Mouse (Mus musculus): ENCODE results near the gene Plekhm3.

Plekhm3 gene

GRCm38 (mm10) chr1:64779415-64779814, 177.2 kb downstream of the Plekhm3 start:
- no peak for DNase-seq (ENCODE audit: low read depth, low spot score)

- DNase-seq (ENCODE audit: low read depth, low spot score), result no peak
These were observed 183.3 kb downstream of the Plekhm3 start for GRCm38 (mm10) chr1:64773305-64773704.

GRCm38 (mm10) chr1:64770169-64770568, 186.5 kb downstream of the Plekhm3 start:
- no peak for DNase-seq (ENCODE audit: low read depth, low spot score)

- DNase-seq (ENCODE audit: low read depth, low spot score), result no peak
These were observed 195.0 kb downstream of the Plekhm3 start for GRCm38 (mm10) chr1:64761646-64762045.

GRCm38 (mm10) chr1:64757766-64758165, 198.9 kb downstream of the Plekhm3 start:
- DNase-seq (ENCODE audit: low read depth, low spot score), result no peak

- no peak for DNase-seq (ENCODE audit: low read depth, low spot score)
These were observed 199.4 kb downstream of the Plekhm3 start for GRCm38 (mm10) chr1:64757254-64757653.

- DNase-seq (ENCODE audit: low read depth, low spot score), result no peak
These were observed 200.0 kb downstream of the Plekhm3 start for GRCm38 (mm10) chr1:64756640-64757030.

- DNase-seq (ENCODE audit: low read depth, low spot score), result no peak
These were observed 200.5 kb downstream of the Plekhm3 start for GRCm38 (mm10) chr1:64755971-64756639.

- no peak for DNase-seq (ENCODE audit: low read depth, low spot score)
These were observed 202.0 kb downstream of the Plekhm3 start for GRCm38 (mm10) chr1:64754658-64755057.

- DNase-seq (ENCODE audit: low read depth, low spot score), result no peak
These were observed 203.0 kb downstream of the Plekhm3 start for GRCm38 (mm10) chr1:64753668-64754067.

GRCm38 (mm10) chr1:64753109-64753508, 203.5 kb downstream of the Plekhm3 start:
- DNase-seq (ENCODE audit: low read depth, low spot score), result no peak

GRCm38 (mm10) chr1:64744616-64745015, 212.0 kb downstream of the Plekhm3 start:
- DNase-seq (ENCODE audit: low read depth, low spot score), result no peak

GRCm38 (mm10) chr1:64742741-64743408, 213.7 kb downstream of the Plekhm3 start:
- DNase-seq (ENCODE audit: low read depth, low spot score), result no peak

GRCm38 (mm10) chr1:64738661-64739082, 218.0 kb downstream of the Plekhm3 start:
- no peak for DNase-seq (ENCODE audit: low read depth, low spot score)

- no peak for DNase-seq (ENCODE audit: low read depth, low spot score)
These were observed 218.5 kb downstream of the Plekhm3 start for GRCm38 (mm10) chr1:64738180-64738555.

GRCm38 (mm10) chr1:64737502-64738179, 219.0 kb downstream of the Plekhm3 start, which contains the start of gene Fzd5:
TSS of gene Fzd5 (minus strand) at chr1:64737751.
- DNase-seq (ENCODE audit: low read depth, low spot score), result peak; percentile 89

- DNase-seq (ENCODE audit: low read depth, low spot score), result no peak
These were observed 219.7 kb downstream of the Plekhm3 start for GRCm38 (mm10) chr1:64736681-64737501.

Measured in embryo, embryonic 11.5 days (tissue).